Mouse (Mus musculus): ENCODE data around the gene Fgfr2.
A peak's percentile ranks its signal among the peaks of the same experiment; 100 is the strongest.

The Fgfr2 gene

GRCm38 (mm10) chr7:130857973-130858372 is 2265.2 kb downstream of the Fgfr2 start:
- DNase-seq (ENCODE audit: low read depth in 2 of 2, low spot score in 2 of 2), result no peak

- DNase-seq (ENCODE audit: low read depth in 2 of 2, low spot score in 2 of 2), result no peak
Observed at GRCm38 (mm10) chr7:130855681-130856080, 2267.5 kb downstream of the Fgfr2 start.

- DNase-seq (ENCODE audit: low read depth in 2 of 2, low spot score in 2 of 2), result no peak
Observed at GRCm38 (mm10) chr7:130854684-130855292, 2268.4 kb downstream of the Fgfr2 start.

GRCm38 (mm10) chr7:130847164-130847718 is 2275.9 kb downstream of the Fgfr2 start:
- DNase-seq (ENCODE audit: low read depth in 2 of 2, low spot score in 2 of 2), result no peak

- DNase-seq (ENCODE audit: low read depth in 2 of 2, low spot score in 2 of 2), result no peak
Observed at GRCm38 (mm10) chr7:130839380-130840100, 2283.6 kb downstream of the Fgfr2 start.

GRCm38 (mm10) chr7:130838658-130839025 is 2284.5 kb downstream of the Fgfr2 start:
- DNase-seq (ENCODE audit: low read depth in 2 of 2, low spot score in 2 of 2), result no peak

GRCm38 (mm10) chr7:130837941-130838657 is 2285.1 kb downstream of the Fgfr2 start:
- no peak for DNase-seq (ENCODE audit: low read depth in 2 of 2, low spot score in 2 of 2)

- no peak for DNase-seq (ENCODE audit: low read depth in 2 of 2, low spot score in 2 of 2)
Observed at GRCm38 (mm10) chr7:130836066-130836465, 2287.1 kb downstream of the Fgfr2 start.

- DNase-seq (ENCODE audit: low read depth in 2 of 2, low spot score in 2 of 2), result no peak
Observed at GRCm38 (mm10) chr7:130834958-130835861, 2287.9 kb downstream of the Fgfr2 start.

- DNase-seq (ENCODE audit: low read depth in 2 of 2, low spot score in 2 of 2), result no peak
Observed at GRCm38 (mm10) chr7:130834299-130834698, 2288.9 kb downstream of the Fgfr2 start.

GRCm38 (mm10) chr7:130831586-130831985 is 2291.6 kb downstream of the Fgfr2 start:
- DNase-seq (ENCODE audit: low read depth in 2 of 2, low spot score in 2 of 2), result no peak

- DNase-seq (ENCODE audit: low read depth in 2 of 2, low spot score in 2 of 2), result peak; percentile 4 to 6
Observed at GRCm38 (mm10) chr7:130828475-130828874, 2294.7 kb downstream of the Fgfr2 start.

GRCm38 (mm10) chr7:130827844-130828403 is 2295.2 kb downstream of the Fgfr2 start:
- no peak for DNase-seq (ENCODE audit: low read depth in 2 of 2, low spot score in 2 of 2)

- peak in 1 of 2 experiments; percentile 13 for DNase-seq (ENCODE audit: low read depth in 2 of 2, low spot score in 2 of 2)
Observed at GRCm38 (mm10) chr7:130827431-130827830, 2295.7 kb downstream of the Fgfr2 start.

- DNase-seq (ENCODE audit: low read depth in 2 of 2, low spot score in 2 of 2), result no peak
Observed at GRCm38 (mm10) chr7:130826343-130826742, 2296.8 kb downstream of the Fgfr2 start.

GRCm38 (mm10) chr7:130823992-130824391 is 2299.2 kb downstream of the Fgfr2 start:
- no peak for DNase-seq (ENCODE audit: low read depth in 2 of 2, low spot score in 2 of 2)

GRCm38 (mm10) chr7:130819624-130820023 is 2303.5 kb downstream of the Fgfr2 start:
- no peak for DNase-seq (ENCODE audit: low read depth in 2 of 2, low spot score in 2 of 2)

GRCm38 (mm10) chr7:130818813-130819212 is 2304.3 kb downstream of the Fgfr2 start:
- no peak for DNase-seq (ENCODE audit: low read depth in 2 of 2, low spot score in 2 of 2)

GRCm38 (mm10) chr7:130816243-130816642 is 2306.9 kb downstream of the Fgfr2 start:
- peak in 1 of 2 experiments; percentile 15 for DNase-seq (ENCODE audit: low read depth in 2 of 2, low spot score in 2 of 2)

GRCm38 (mm10) chr7:130815601-130816000 is 2307.5 kb downstream of the Fgfr2 start:
- DNase-seq (ENCODE audit: low read depth in 2 of 2, low spot score in 2 of 2), result no peak
